Mouse (Mus musculus) embryo, embryonic 10.5 days (tissue): ENCODE measurements around the gene Celsr1.
"Not testable (repeated sequence)": the region's sequence is repeated elsewhere in the genome, so short reads cannot be mapped to it uniquely, and the experiment has no call there.

Source experiments
- DNase-seq: peaks from one replicate; pipeline ENCODE4 v3.0.0-alpha.2; 2015; ENCODE audit warnings: low spot score

The Celsr1 gene

DNA sequence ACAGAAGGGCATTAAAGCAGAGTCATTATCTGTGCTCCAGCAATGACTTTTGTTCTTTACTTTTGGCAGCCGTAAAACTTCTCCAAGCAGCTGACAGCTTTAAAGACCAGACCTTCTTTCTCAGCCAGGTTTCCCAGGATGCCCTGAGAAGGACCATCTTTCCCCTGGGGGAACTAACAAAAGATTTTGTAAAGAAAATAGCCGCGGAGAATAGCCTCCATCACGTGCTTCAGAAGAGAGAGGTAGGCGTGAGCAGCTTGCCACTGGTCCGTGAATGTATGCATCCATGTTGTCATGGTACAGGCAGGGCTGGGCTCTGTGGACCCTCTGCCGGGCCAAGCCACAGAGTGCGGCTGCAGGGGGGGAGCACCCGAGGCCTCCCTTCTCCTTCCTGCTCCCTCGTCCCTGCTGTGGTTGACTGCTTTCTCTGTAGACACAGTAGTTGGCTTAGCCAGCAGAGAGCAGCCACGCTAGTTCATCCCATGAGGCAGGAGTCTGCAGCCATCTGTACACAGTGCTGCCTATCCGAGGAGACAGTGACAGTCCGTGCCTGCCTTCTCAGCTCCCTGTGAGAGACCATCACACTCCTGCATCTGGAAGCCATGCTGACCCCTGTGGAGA, 141.0 kb downstream of the Celsr1 start:
- DNase-seq: peak; percentile 12

- no peak for DNase-seq
Measured at GRCm38 (mm10) chr15:85891971-85892370, 141.6 kb downstream of the Celsr1 start.

GRCm38 (mm10) chr15:85889235-85889634, 144.3 kb downstream of the Celsr1 start:
- DNase-seq: no peak

DNA sequence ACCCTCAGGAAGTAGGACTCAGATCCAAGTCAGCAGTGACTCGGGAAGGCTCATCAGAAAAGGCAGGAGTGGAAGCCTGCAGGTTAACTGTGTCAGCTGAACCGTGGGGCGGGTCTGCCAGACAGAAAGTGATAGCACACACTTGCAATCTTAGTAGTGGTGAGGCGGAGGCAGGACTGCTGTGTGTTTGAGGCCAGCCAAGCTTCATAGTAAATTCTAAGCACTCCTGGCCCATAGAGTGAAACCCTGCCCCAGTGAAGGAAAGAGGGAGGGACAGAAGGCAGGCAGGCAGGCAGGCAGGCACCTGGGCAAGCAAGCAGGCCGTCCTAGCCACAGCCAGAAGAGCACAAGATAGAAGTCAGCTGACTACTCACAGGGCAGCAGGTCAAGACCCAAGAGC, 148.0 kb downstream of the Celsr1 start:
- DNase-seq: no peak

DNA sequence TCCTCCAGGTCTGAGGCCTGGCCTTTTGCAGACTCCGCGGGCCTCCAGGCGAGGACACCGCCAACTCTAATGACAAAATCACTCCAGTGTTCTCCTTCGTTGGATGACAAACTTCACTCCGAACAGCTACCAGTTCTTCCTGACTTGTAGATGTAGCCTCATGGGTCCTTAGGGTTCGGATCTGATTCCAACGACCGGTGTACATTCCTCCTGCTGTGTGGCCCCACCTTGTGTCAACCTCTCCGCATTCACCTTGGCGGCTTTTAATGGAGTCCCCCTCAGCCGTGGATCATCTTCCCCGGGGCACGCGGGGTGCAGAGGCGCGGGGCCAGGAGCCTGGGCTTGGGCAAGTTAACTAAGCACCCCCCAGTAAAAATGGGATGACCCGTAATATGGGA, 154.1 kb downstream of the Celsr1 start:
- DNase-seq: no peak

GRCm38 (mm10) chr15:85878848-85879497, 154.6 kb downstream of the Celsr1 start, which contains the start of gene Trmu:
TSS of gene Trmu (plus strand) at chr15:85879312.
- peak; percentile 95 for DNase-seq

DNA sequence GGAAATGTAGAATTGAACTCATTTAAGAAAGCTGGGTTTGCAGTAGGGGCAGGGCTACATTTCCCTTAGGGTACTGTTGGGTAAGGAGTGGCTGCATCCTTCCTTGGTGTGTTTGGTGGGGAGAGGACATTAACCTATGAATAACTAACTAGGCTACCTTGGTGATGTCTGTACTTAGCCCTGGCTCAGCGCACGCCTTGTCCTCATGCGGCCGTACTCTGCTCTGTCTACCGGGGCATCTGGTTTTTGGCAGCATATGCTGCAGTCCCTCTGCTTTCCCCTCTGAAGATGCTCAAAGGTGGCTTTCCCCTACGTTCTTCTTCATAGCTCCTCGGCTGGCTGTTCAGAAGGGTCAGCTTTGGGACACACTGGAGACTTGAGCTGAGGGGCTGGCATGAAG, 156.2 kb downstream of the Celsr1 start:
- DNase-seq: no peak

GRCm38 (mm10) chr15:85867696-85868095, 165.9 kb downstream of the Celsr1 start:
- peak; percentile 83 for DNase-seq

DNA sequence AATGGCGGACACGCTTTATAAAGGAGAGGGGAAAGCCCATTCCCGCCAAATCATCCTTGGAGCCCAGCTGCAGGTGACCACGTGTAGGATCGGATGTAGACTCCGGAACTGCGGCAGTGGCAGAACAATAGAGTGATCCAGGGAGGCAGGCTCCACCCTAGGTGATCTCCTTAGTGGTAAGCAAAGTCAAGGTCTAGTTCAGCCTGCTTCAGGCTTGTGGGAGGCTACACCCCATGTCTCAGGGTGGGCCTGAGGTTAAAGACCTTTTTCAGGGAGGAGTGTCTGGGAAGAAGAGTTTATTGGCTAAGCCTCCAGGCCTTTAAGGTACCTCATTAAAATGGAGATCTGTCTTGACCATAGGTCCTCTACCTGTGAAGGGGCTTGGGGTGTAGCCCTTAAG, 167.7 kb downstream of the Celsr1 start:
- DNase-seq: not testable (repeated sequence)

DNA sequence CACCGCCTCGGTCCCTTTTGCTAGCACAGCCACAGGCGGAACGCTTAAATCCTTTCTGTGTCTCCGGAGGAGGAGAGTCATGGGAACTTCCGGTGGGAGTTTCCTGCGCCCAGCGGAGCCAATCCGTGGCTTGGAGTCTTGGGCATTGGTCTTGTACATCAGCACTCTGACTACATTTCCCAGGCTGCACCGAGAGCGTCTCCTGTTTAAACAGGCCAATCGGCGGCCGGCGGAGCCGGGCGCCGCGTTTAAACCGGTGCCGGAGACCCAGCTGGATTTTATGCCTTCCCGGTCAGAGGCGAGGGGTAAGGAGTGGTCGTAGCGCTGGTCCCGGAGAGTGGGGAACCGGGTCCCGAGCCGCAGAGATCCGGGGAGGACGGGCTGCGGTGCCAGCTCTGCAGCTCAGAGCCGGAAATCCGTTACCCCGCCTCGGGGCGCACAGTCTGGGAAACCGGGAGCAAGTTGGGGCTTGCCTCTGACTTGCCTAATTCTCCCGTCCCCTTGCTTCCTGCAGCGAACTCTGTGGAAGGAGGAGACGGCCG, 174.0 kb downstream of the Celsr1 start, which contains the start of gene Gtse1:
Gtse1 (plus strand) TSS at position 256 of the 542 bp plus-strand sequence.
- DNase-seq: peak; percentile 98

GRCm38 (mm10) chr15:85858980-85859489, 174.5 kb downstream of the Celsr1 start:
- no peak for DNase-seq

DNA sequence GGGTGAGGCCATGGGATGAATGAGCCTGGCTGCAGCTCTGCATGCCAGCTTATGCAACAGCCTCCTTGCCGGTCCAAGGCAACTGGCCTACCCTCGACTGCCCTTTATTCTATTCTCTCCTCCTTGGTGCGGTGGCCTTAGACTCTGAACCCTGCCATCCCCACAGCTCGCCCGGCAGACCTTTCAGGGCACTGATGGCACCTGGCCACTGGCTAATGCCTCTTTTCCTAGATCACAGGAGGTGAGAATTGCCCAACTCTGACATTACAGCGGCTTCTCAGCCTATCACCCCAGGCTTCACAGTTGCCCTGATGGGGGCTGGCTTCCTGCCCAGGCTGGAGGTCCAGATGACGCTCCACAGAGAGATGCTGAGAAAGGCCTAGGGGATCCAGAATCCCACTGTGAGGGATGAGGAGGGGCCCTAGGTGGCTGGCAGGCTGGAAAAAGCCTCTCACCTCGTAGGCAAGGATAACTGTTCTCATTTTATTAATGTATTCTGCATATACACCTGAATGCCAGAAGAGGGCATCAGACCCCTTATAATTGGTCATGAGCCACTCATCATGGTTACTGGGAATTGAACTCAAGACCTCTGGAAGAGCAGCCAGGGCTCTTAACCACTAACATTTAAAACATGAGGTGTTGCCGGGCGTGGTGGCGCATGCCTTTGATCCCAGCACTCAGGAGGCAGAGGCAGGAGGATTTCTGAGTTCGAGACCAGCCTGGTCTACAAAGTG, 181.8 kb downstream of the Celsr1 start:
- DNase-seq: no peak
